Mouse (Mus musculus) MEL (cell line): ENCODE results near the gene Mydgf. TPM values are rescaled to one million over a fixed set of nuclear protein-coding genes. Genes with fewer than 3 reads are reported as not detected.

ENCODE experiments used
- DNase-seq: peaks from one replicate; pipeline ENCODE4 v3.0.0; 2011; ENCODE audit warnings: low read depth, low spot score
- H3K27ac ChIP-seq: 2 replicates; pipeline ENCODE4 v1.5.1; 2012; ENCODE audit warnings: low read depth, mild to moderate bottlenecking, control low read depth, low read length, moderate library complexity; ENCODE audit not compliant: control insufficient read depth
- H3K27me3 ChIP-seq, 2 experiments: fragments of 150-350 bp in 1 of 2; sonication (generic) in 1 of 2; 2 replicates each; pipeline ENCODE4 v1.6.1; 2012; ENCODE audit warnings: low read length in 2 of 2, mild to moderate bottlenecking in 2 of 2, improper control_type of control experiment in 1 of 2, moderate library complexity in 1 of 2; ENCODE audit not compliant: insufficient read depth in 2 of 2, control insufficient read depth in 1 of 2
- H3K36me3 ChIP-seq, 2 experiments: 2 replicates each; pipeline ENCODE4 v1.6.1; 2012 to 2014; ENCODE audit warnings: low read length in 2 of 2, improper control_type of control experiment in 1 of 2, inconsistent platforms in 1 of 2, mild to moderate bottlenecking in 1 of 2; ENCODE audit not compliant: insufficient read depth in 2 of 2, control insufficient read depth in 1 of 2
- H3K4me1 ChIP-seq, 2 experiments: fragments of 150-350 bp in 1 of 2; sonication (generic) in 1 of 2; 2 replicates each; pipeline ENCODE4 v1.6.1; 2012; ENCODE audit warnings: low read length in 2 of 2, improper control_type of control experiment in 1 of 2, mild to moderate bottlenecking in 1 of 2; ENCODE audit not compliant: insufficient read depth in 2 of 2, control insufficient read depth in 1 of 2
- H3K4me3 ChIP-seq, 2 experiments: fragments of 150-350 bp in 1 of 2; sonication (generic) in 1 of 2; 2 replicates each; pipeline ENCODE4 v1.5.1; 2012; ENCODE audit warnings: low read depth in 2 of 2, low read length in 2 of 2, mild to moderate bottlenecking in 2 of 2, moderate library complexity in 2 of 2, control low read depth in 1 of 2, improper control_type of control experiment in 1 of 2; ENCODE audit not compliant: control insufficient read depth in 1 of 2, insufficient read depth in 1 of 2
- H3K79me2 ChIP-seq: 2 replicates; pipeline ENCODE4 v1.6.1; 2012; ENCODE audit warnings: mild to moderate bottlenecking, low read length, moderate library complexity; ENCODE audit not compliant: control insufficient read depth, poor library complexity, insufficient read depth
- H3K9ac ChIP-seq: 2 replicates; pipeline ENCODE4 v1.6.1; 2012; ENCODE audit warnings: low read depth, mild to moderate bottlenecking, control low read depth, low read length, moderate library complexity; ENCODE audit not compliant: control insufficient read depth, poor library complexity, severe bottlenecking
- H3K9me3 ChIP-seq: fragments of 150-350 bp; sonication (generic); replicated peaks from 2 replicates; pipeline ENCODE4 v1.6.1; 2012; ENCODE audit warnings: mild to moderate bottlenecking, low read length, improper control_type of control experiment, moderate library complexity; ENCODE audit not compliant: insufficient read depth
- BHLHE40 ChIP-seq: IDR thresholded peaks from 2 replicates; pipeline ENCODE4 v1.6.1; 2012; ENCODE audit warnings: low read depth, mild to moderate bottlenecking, inconsistent platforms, low read length, improper control_type of control experiment, borderline replicate concordance
- ELF1 ChIP-seq: IDR thresholded peaks from 2 replicates; pipeline ENCODE4 v1.6.1; 2014; ENCODE audit warnings: low read depth, mild to moderate bottlenecking, inconsistent platforms, low read length, improper control_type of control experiment, moderate library complexity
- ETS1 ChIP-seq: IDR thresholded peaks from 2 replicates; pipeline ENCODE4 v1.6.1; 2012; ENCODE audit warnings: low read depth, mild to moderate bottlenecking, inconsistent platforms, low read length, improper control_type of control experiment, moderate library complexity
- GATA1 ChIP-seq: IDR thresholded peaks from 2 replicates; pipeline ENCODE4 v1.6.1; 2011; ENCODE audit warnings: low read depth, low read length, improper control_type of control experiment
- HCFC1 ChIP-seq: IDR thresholded peaks from 2 replicates; pipeline ENCODE4 v1.6.1; 2012; ENCODE audit warnings: low read depth, mild to moderate bottlenecking, inconsistent platforms, low read length, improper control_type of control experiment, moderate library complexity
- JUND ChIP-seq: IDR thresholded peaks from 2 replicates; pipeline ENCODE4 v1.6.1; 2011; ENCODE audit warnings: low read depth, mild to moderate bottlenecking, improper control_type of control experiment, low read length
- KAT2A ChIP-seq: conservative IDR thresholded peaks from 2 replicates; pipeline ENCODE4 v1.6.1; 2012; ENCODE audit warnings: low read depth, low read length, improper control_type of control experiment, inconsistent platforms
- MAX ChIP-seq: IDR thresholded peaks from 2 replicates; pipeline ENCODE4 v1.6.1; 2011; ENCODE audit warnings: low read length, improper control_type of control experiment
- MAZ ChIP-seq: IDR thresholded peaks from 2 replicates; pipeline ENCODE4 v1.6.1; 2012; ENCODE audit warnings: low read depth, mild to moderate bottlenecking, inconsistent platforms, low read length, improper control_type of control experiment
- MEF2A ChIP-seq: IDR thresholded peaks from 2 replicates; pipeline ENCODE4 v1.6.1; 2014; ENCODE audit warnings: low read depth, mild to moderate bottlenecking, inconsistent platforms, low read length, improper control_type of control experiment; ENCODE audit not compliant: poor library complexity, insufficient replicate concordance, severe bottlenecking; ENCODE audit errors: extremely low read depth
- MXI1 ChIP-seq: IDR thresholded peaks from 2 replicates; pipeline ENCODE4 v1.6.1; 2011; ENCODE audit warnings: mild to moderate bottlenecking, low read depth, low read length, improper control_type of control experiment
- NELFE ChIP-seq: IDR thresholded peaks from 2 replicates; pipeline ENCODE4 v1.6.1; 2011; ENCODE audit warnings: low read depth, low read length, improper control_type of control experiment
- NRF1 ChIP-seq: IDR thresholded peaks from 2 replicates; pipeline ENCODE4 v1.6.1; 2014; ENCODE audit warnings: low read depth, mild to moderate bottlenecking, inconsistent platforms, low read length, improper control_type of control experiment, moderate library complexity; ENCODE audit not compliant: poor library complexity, insufficient read depth, severe bottlenecking
- POLR2A ChIP-seq, 2 experiments: IDR thresholded peaks; 2 replicates each; pipeline ENCODE4 v1.6.1; 2011 to 2012; ENCODE audit warnings: low read length in 2 of 2, mild to moderate bottlenecking in 2 of 2, control low read depth in 1 of 2, improper control_type of control experiment in 1 of 2, low read depth in 1 of 2, moderate library complexity in 1 of 2; ENCODE audit not compliant: control insufficient read depth in 1 of 2, insufficient read depth in 1 of 2, poor library complexity in 1 of 2
- POLR2AphosphoS2 ChIP-seq: IDR thresholded peaks from 2 replicates; pipeline ENCODE4 v1.6.1; 2011; ENCODE audit warnings: low read length, improper control_type of control experiment
- RAD21 ChIP-seq: IDR thresholded peaks from 2 replicates; pipeline ENCODE4 v1.6.1; 2011; ENCODE audit warnings: mild to moderate bottlenecking, low read depth, low read length, improper control_type of control experiment
- SIN3A ChIP-seq: IDR thresholded peaks from 2 replicates; pipeline ENCODE4 v1.6.1; 2012; ENCODE audit warnings: low read length, improper control_type of control experiment, inconsistent platforms
- SMC3 ChIP-seq: IDR thresholded peaks from 2 replicates; pipeline ENCODE4 v1.6.1; 2011; ENCODE audit warnings: low read depth, low read length, improper control_type of control experiment
- TAL1 ChIP-seq: IDR thresholded peaks from 2 replicates; pipeline ENCODE4 v1.6.1; 2012; ENCODE audit warnings: mild to moderate bottlenecking, inconsistent platforms, low read length, moderate library complexity, mixed read lengths
- TBP ChIP-seq: IDR thresholded peaks from 2 replicates; pipeline ENCODE4 v1.8.0; 2011; ENCODE audit warnings: low read depth, low read length, improper control_type of control experiment
- TCF12 ChIP-seq: IDR thresholded peaks from 2 replicates; pipeline ENCODE4 v1.6.1; 2014; ENCODE audit warnings: low read depth, mild to moderate bottlenecking, inconsistent platforms, low read length, improper control_type of control experiment, moderate library complexity
- USF1 ChIP-seq: IDR thresholded peaks from 2 replicates; pipeline ENCODE4 v1.6.1; 2014; ENCODE audit warnings: low read depth, mild to moderate bottlenecking, inconsistent platforms, low read length, improper control_type of control experiment, moderate library complexity
- USF2 ChIP-seq, 2 experiments: IDR thresholded peaks; 2 replicates each; pipeline ENCODE4 v1.6.1; 2011 to 2012; ENCODE audit warnings: improper control_type of control experiment in 2 of 2, low read length in 2 of 2, borderline replicate concordance in 1 of 2, inconsistent platforms in 1 of 2, low read depth in 1 of 2, mild to moderate bottlenecking in 1 of 2; ENCODE audit not compliant: insufficient read depth in 1 of 2
- ZMIZ1 ChIP-seq: IDR thresholded peaks from 2 replicates; pipeline ENCODE4 v1.6.1; 2012; ENCODE audit warnings: low read depth, mild to moderate bottlenecking, inconsistent platforms, low read length, improper control_type of control experiment, moderate library complexity
- polyA plus RNA-seq, 2 experiments: library from polyadenylated mRNA; stranded (reverse) in 1 of 2; unstranded in 1 of 2; fragments of >175 nt in 1 of 2; fragments of >200 nt in 1 of 2; gene quantifications; 2 replicates each; pipeline versions ENCODE4 v1.2.1 to v1.2.4; 2012; ENCODE audit warnings: low replicate concordance in 2 of 2, low read depth in 1 of 2; ENCODE audit not compliant: insufficient read length in 2 of 2, insufficient read depth in 1 of 2, missing spikeins in 1 of 2
- total RNA-seq: library from RNA; depleted of rRNA; stranded (reverse); fragments of 300-350 nt; gene quantifications from 2 replicates; pipeline ENCODE4 v1.2.3, GENCODE M21; 2012; rRNA removed

Gene Mydgf
- 112 and 137 TPM in 2 replicates for total RNA-seq
- polyA plus RNA-seq = 100 to 1,000 TPM in 1 of 2 experiments, not detected in 1; 117 TPM

DNA sequence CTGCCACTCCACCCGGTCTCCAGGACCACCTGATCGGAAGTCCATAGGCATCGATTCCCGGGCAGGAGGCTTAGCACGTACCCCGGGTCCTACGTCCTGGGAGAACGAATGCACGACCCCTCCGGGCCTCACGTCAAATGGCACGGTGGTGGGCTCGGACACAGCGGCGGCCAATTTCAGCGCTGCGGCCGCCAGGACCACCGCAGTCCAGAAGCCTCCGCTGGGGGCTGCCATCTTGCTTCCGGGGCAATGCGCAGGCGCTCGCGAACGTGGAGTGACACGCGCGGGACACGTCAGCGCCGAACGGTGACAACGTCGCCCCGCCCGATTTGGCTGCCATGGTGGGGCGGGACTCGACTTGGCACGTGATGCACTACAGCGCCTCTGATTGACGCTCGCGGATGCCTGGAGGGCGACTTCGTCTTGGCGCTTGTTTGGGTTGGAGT is at the start of gene Mydgf:
TSS of gene Mydgf (minus strand) at position 263 of the 446 bp plus-strand sequence.
- no peaks in the 10 kb centered on the region for H3K9me3 ChIP-seq
- TF ChIP-seq USF1 (peak; percentile 99), NRF1 (peak; percentile 95), NELFE (peak; percentile 80), TBP (peak; percentile 78), POLR2AphosphoS2 (peak; percentile 43; the same call in 1 of the 2 replicates), ZMIZ1 (peak; percentile 72), USF2 (IDR thresholded peaks at IDR 0.05; ENCODE audit: borderline replicate concordance in 1 of 2, insufficient read depth in 1 of 2, low read depth in 1 of 2, low read length in 2 of 2) (peak; percentile 57 to 92; a peak in 3 of 4 replicates), POLR2A (IDR thresholded peaks at IDR 0.05; ENCODE audit: control insufficient read depth in 1 of 2, insufficient read depth in 1 of 2, low read depth in 1 of 2, low read length in 2 of 2, poor library complexity in 1 of 2) (peak; percentile 68 to 80), MAZ (peak; percentile 7; the same call in 1 of the 2 replicates), KAT2A (peak; percentile 55; the same call in 1 of the 2 replicates), TCF12 (peak; percentile 63), SMC3 (no peak), JUND (no peak), MXI1 (peak; percentile 79; the same call in 1 of the 2 replicates), BHLHE40 (peak; percentile 80), MAX (peak; percentile 93), ETS1 (peak; percentile 40; the same call in 1 of the 2 replicates), SIN3A (0 out of 2 replicates have a peak, but pooled peaks have one; percentile 70), GATA1 (no peak), TAL1 (no peak), HCFC1 (peak; percentile 87), MEF2A (peak; percentile 53; the same call in 1 of the 2 replicates), ELF1 (0 out of 2 replicates have a peak, but pooled peaks have one; percentile 49), RAD21 (no peak)
- peak within 1 kb of the TSS; percentile 53 for H3K27ac ChIP-seq
- DNase-seq = peak; percentile 97
- peaks cover 0 to 5% of the 10 kb centered on the region in 2 experiments; a peak in 3 of 4 replicates for H3K36me3 ChIP-seq
- peaks cover 0 to 14% of the 10 kb centered on the region in 2 experiments; a peak in 2 of 4 replicates for H3K4me1 ChIP-seq
- H3K4me3 ChIP-seq = peak within 1 kb of the TSS; percentile 68 to 92
- H3K79me2 ChIP-seq = peaks cover 14% of the 10 kb centered on the region
- H3K27me3 ChIP-seq = no peaks in the 10 kb centered on the region
- peak within 1 kb of the TSS; percentile 93 for H3K9ac ChIP-seq
